Mouse (Mus musculus) erythroblast, embryonic 14.5 days (primary cell): Measurements from ENCODE around the gene Dennd1a.

Experiments
- GATA1 ChIP-seq: IDR thresholded peaks from 2 replicates; pipeline ENCODE4 v1.6.1; 2012; ENCODE audit warnings: low read length, inconsistent platforms, mixed read lengths
- TAL1 ChIP-seq: IDR thresholded peaks from 3 replicates; pipeline ENCODE4 v1.6.1; 2012; ENCODE audit warnings: low read length, inconsistent platforms, mixed read lengths

- TF ChIP-seq GATA1 (no peak), TAL1 (no peak)
Observed at GRCm38 (mm10) chr2:37823826-37824225, 463.4 kb downstream of the Dennd1a start.
